ENCODE assay signal across 18 mouse cellular contexts in genomic region chr11:6759578-6759977, GRCm38 (mm10).
"Had no signal": no experiment of that assay in that cellular context is flagged by ENCODE, and none has a peak within 500 bp of the region (broad histone marks: within the 10 kb centered on the region; RNA-seq: fewer than 3 reads in every experiment).

No protein-coding gene starts in this region.

- H3K9me3 ChIP-seq: midbrain, embryonic 10.5 days; midbrain, embryonic 12.5 days; neural tube, embryonic 13.5 days; neural tube, embryonic 15.5 days had no signal

- H3K27me3 ChIP-seq: midbrain, embryonic 12.5 days; neural tube, embryonic 13.5 days; neural tube, embryonic 15.5 days had no signal

- H3K4me3 ChIP-seq: midbrain, embryonic 10.5 days; midbrain, embryonic 12.5 days; myocyte; neural tube, embryonic 13.5 days; neural tube, embryonic 15.5 days had no signal

- DNase-seq: lung, adult 18-20 months; lung, embryonic 14.5 days; lung, postnatal 10 days; lung, postnatal 4 days; midbrain, embryonic 14.5 days; retina, postnatal 1 day; right cerebral cortex, adult 18-20 months; right cerebral cortex, postnatal 25 days; right cerebral cortex, postnatal 4 days; spleen, adult 18-20 months; thymus, adult 18-20 months; thymus, postnatal 25 days; thymus, postnatal 4 days had no signal

- H3K36me3 ChIP-seq: midbrain, embryonic 10.5 days; midbrain, embryonic 12.5 days; neural tube, embryonic 13.5 days; neural tube, embryonic 15.5 days had no signal

- H3K27ac ChIP-seq: midbrain, embryonic 10.5 days; midbrain, embryonic 12.5 days; neural tube, embryonic 13.5 days; neural tube, embryonic 15.5 days had no signal

- H3K4me1 ChIP-seq: midbrain, embryonic 10.5 days; midbrain, embryonic 12.5 days had no signal
